Mouse (Mus musculus) induced T-regulatory cell, adult 2 months (primary cell): Measurements from ENCODE around the gene Prcp.
"Not testable (repeated sequence)": the region's sequence is repeated elsewhere in the genome, so short reads cannot be mapped to it uniquely, and the experiment has no call there.

Experiments used
- DNase-seq: peaks from one replicate; pipeline ENCODE4 v3.0.0-alpha.2; 2012; ENCODE audit warnings: low read depth

The Prcp gene

GRCm38 (mm10) chr7:92890618-92891230 lies 16.5 kb downstream of the Prcp start:
- no peak for DNase-seq

- DNase-seq: peak; percentile 37
Observed at GRCm38 (mm10) chr7:92893478-92893877, 19.2 kb downstream of the Prcp start.

GRCm38 (mm10) chr7:92896036-92896435 lies 21.8 kb downstream of the Prcp start:
- no peak for DNase-seq

- DNase-seq: peak; percentile 13
Observed at GRCm38 (mm10) chr7:92897021-92897420, 22.8 kb downstream of the Prcp start.

DNA sequence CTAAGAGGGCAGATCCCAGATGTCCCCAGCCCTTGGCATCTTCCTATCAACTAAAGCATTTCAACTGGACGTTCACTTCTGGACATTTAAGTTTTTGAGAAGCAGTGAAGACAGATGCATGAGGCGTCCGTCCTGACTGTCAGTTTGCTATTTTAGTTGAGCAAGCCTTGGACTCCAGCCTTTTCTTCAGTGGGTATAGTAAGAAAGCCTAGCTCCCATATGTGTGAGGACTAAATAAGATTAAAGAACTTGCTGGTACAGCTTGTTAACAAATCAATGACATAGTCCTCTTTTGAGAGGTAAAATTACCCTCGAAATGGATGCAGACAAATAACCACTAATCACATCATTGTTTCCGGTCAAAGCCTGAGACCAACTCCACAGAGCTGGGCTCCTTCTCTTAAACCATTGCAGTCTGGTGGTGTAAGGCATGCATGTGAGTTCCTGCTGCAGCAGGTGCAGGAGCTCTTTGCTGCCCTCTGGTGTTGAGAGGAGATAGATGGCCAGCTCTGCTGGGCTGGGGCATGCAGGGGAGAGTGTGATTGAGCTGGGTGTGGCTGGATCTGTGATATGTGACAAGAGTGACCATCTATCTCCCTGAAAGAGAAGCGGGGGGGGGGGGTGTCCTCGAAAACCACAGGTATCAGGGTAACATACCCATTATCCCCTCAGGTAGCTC lies 29.2 kb downstream of the Prcp start:
- peak; percentile 85 for DNase-seq

DNA sequence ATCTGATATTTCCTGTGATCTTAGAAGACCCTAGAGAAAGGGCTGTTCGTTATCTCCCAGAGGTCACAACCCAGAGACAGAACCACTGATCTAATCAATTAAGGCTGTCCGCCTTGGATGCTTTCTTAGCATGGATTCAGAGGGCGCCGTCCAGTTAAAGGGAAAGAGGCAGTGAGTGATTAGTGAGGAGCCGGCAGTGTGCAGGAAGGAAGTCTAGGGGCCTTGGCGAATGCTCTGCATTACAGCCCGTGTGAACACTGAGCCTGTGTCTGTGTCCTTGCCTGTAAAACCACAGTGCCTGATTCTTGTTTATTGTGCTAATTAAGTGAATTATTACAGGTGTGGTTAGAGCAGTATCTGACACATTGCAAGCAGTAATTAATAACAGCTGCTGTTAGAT lies 30.0 kb downstream of the Prcp start:
- not testable (repeated sequence) for DNase-seq

- no peak for DNase-seq
Observed at GRCm38 (mm10) chr7:92920172-92920856, 46.0 kb downstream of the Prcp start.

- no peak for DNase-seq
Observed at GRCm38 (mm10) chr7:92920857-92921172, 46.5 kb downstream of the Prcp start.

- no peak for DNase-seq
Observed at GRCm38 (mm10) chr7:92932792-92933191, 58.5 kb downstream of the Prcp start.

DNA sequence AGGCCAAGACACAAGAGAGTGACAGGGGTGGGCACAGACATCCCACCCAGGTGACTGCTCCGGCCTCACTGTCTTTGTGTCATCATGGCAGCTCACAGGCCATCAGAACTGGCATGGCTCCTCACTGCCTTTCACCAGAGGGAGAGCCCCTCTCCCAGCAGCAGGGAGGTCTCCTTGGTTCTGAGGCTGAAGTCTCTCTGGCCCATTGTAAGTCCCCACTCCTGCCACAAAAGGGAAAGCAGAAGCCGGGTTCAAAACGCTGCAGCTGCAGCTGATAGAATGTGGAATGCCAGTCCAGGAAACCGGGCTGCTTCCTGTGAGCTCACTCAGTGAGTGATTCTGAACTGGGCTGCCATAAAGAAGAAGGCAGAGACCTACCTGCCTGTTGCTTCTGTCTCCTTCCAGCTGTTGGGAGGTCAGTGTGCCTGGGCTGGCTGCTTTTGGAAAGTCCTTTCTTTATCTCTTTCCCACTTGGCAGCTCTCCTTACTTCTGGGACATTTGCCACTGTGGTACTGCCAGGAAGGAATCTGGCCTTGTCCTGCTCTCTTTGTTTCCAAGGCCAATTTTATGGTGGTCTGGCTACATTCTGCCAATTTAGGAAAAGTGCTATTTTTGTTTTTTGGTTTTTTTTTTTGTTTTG lies 59.2 kb downstream of the Prcp start:
- not testable (repeated sequence) for DNase-seq

GRCm38 (mm10) chr7:92936747-92937146 lies 62.5 kb downstream of the Prcp start:
- DNase-seq: no peak

DNA sequence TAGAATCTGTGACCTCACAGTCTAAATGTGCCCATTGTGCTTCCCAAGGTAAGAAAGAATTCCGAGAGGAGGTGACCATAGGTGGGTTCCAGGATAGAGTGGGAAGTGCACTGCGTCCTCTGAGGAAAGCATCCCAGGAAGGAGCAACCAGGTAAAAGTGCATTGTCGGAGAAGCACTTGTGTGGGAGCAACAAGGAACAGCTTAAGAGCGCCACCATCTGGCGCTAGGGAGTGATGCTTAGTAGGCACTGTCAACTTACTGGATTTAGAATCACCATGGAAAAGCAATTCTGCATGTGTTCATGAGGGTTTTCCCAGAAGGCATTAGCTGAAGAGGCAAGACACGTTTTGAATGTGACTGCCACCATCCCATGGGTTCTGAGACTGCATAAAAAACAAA lies 63.7 kb downstream of the Prcp start:
- DNase-seq: peak; percentile 4

DNA sequence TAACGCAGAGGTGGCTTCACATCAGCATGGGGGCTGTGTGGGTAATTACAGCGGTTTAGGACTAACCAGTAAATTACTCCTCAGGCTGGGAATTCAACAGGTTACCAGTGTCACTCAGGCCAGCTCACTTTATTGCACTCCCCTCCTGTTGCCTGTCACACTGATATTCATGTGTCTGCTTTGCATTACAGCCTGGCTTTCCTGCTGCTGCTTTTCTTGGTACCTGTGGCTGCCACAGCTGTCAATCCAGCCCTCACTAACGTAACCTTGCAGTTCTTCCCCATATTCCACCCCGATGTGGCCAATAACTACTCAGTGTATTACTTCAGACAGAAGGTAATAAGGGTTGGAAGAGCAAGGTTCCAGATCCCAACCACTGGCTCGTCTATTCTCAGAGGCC lies 65.5 kb downstream of the Prcp start:
- no peak for DNase-seq

- DNase-seq: no peak
Observed at GRCm38 (mm10) chr7:92950775-92951174, 76.5 kb downstream of the Prcp start.

- DNase-seq: no peak
Observed at GRCm38 (mm10) chr7:92952210-92952609, 77.9 kb downstream of the Prcp start.

DNA sequence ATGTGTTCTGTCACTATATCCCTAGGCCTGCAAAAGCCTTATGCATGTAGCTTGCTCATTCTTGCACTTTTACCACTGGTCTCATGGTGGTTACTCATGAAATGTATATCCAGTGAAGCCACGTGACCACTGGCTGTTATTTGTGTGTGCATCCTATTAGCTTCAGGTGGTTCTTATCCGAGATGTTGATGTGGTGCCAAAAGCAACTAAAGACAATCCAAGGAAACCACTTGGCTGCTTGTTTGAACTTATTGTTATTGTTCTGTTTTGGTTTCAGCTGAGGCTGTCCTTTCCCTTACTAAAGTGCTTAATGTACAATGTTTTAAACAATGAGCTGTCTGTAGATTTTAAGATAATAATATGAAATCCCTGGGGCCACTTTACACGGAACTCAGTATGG lies 85.5 kb downstream of the Prcp start:
- no peak for DNase-seq

DNA sequence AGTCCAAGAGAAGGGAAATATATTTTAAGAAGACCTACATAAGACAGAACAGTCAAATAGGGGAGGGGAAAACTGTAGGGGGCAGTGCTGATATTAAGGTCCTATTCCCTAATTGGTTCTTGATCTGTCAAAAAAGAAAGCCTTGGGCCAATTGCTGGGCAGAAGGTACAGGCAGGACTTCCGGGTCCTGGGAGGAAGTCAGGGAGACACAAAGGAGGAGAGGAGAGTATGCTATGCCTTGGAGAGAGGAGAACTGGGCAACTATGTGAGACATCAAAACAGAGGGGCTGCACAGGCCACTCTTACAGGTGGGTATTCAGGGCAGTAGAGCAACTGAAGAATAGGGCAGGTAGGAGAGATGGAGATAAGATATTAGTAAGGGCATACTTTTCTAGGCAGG lies 87.6 kb downstream of the Prcp start:
- no peak for DNase-seq

DNA sequence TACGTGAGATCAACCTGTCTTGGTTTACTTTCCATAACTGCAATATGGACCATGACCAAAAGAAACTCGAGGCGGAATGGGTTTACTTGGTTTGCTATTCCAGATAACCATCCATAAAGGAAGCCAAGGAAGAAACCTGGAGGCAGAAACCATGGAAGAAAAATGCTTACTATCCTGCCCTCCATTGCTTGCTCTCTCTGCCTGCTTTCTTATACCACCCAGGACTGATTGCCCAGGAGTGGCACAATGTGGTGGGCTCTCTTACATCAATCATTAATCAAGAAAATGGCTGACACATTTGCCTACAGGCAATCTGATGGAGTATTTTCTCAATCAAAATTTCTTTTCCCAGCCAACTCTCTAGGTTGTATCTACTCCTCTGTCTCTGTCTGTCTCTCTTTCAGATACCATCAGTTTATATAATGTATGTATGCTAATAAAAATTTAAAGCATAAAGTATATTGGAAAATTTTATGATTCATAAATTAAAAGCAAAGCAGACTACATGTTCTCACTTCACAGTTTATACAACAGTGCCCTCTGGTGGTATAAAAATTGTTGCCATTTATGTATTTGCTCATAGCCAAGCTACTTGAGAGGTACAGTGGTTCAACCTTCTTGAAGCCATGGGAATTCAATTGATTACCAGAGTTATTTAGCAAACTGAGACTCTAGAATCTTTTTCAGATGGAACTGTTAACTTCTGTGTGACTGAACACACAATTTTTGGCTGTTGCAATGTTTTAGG lies 90.7 kb downstream of the Prcp start:
- peak; percentile 72 for DNase-seq

DNA sequence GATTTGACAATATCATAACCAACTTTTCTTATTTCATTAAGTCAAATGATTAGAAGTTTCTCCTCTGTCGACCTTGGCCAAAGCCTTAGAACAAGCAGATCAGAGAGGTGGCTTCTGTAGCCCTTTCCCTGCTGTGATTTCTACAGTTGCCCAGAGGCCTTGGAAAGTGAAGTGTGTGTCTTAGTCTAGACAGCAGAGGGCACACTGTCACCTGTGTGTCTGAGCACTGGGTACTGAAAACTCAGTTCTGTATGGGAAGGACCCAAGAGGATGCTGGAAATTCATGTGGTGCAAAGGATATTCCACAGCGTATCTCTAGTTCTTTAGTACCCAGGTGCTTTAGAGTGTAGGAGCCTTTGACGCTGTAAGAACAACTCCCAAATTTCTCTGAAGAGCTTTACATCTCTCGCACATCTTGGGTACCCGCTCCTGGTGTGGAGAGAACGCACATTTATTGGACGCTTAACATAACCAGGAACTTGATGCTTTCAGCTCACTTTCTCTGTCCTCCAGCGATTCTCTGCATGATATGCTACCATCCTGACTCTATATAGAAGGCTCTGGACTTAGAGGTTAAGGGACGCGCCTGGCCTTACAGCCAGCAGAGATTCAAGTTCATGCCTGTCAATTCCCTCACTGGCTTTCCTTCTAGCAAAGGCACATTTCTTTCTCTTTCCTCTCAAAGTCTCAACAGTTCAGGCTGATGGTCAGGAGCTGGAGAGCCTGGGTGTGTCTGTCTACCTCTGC lies 93.3 kb downstream of the Prcp start:
- no peak for DNase-seq

DNA sequence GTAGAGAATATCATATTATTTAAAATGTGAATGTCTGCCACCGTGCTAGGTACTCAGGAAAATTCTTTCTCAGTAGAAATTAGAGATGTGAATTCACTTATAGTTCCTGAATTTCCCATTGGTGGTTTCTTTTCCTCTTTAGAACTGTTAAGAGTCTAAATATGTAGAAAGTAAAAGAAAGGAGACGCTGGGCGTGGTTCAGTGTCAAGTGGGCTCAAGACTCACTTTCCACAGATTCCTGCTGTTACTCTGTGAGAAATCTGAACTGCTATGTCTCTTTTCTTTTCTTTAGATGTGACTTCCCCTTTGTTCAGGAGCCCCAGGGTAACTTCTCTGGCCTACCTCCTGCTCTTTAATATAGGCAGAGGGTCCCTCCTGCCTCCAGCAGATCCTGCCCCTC lies 103.2 kb downstream of the Prcp start:
- no peak for DNase-seq

DNA sequence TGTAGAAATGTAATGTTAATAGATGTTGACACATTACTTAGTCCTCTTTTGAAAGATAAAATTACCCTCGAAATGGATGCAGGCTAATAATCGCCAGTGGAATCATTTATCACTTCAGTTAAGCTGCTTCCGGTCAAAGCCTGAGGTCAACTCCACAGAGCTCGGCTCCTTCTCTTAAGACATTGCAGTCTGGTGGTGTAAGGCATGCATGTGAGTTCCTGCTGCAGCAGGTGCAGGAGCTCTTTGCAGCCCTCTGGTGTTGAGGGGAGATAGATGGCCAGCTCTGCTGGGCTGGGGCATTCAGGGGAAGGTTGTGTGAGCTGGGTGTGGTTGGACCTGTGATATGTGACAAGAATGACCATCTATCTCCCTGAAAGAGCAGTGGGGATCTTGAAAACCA lies 104.0 kb downstream of the Prcp start:
- no peak for DNase-seq

DNA sequence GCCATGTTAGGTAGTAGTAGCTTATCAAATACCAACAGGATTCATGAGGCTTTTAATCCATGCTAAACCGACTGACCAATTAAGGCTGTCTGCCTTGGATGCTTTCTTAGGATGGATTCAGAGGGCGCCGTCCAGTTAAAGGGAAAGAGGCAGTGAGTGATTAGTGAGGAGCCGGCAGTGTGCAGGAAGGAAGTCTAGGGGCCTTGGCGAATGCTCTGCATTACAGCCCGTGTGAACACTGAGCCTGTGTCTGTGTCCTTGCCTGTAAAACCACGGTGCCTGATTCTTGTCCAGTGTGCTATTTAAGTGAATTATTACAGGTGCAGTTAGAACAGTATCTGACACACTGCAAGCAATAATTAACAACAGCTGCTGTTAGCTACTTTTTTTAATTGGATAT lies 104.5 kb downstream of the Prcp start:
- not testable (repeated sequence) for DNase-seq
